Mouse (Mus musculus) heart, postnatal 0 days (tissue): ENCODE results near the gene Gm49373. TPM values are rescaled to one million over a fixed set of nuclear protein-coding genes. Genes with fewer than 3 reads are reported as not detected.
A peak's percentile ranks its signal among the peaks of the same experiment; 100 is the strongest.
"Not testable (repeated sequence)": the region's sequence is repeated elsewhere in the genome, so short reads cannot be mapped to it uniquely, and the experiment has no call there.

Experiments
- ATAC-seq: fragments of 200-750 bp; cut with Nextera tagmentation; 2 replicates; pipeline ENCODE4 v1.8.0; 2017; ENCODE audit warnings: low read depth, moderate number of reproducible peaks, moderate library complexity; ENCODE audit not compliant: insufficient read depth
- DNase-seq: peaks from one replicate; pipeline ENCODE4 v3.0.0-alpha.2; 2016; ENCODE audit warnings: low spot score
- H3K27ac ChIP-seq: fragments of 300-500 bp; sonication (generic); 2 replicates; pipeline ENCODE4 v1.5.1; 2014; ENCODE audit warnings: low read depth, mild to moderate bottlenecking
- H3K27me3 ChIP-seq: fragments of 300-500 bp; sonication (generic); 2 replicates; pipeline ENCODE4 v1.6.1; 2014; ENCODE audit warnings: low read length, mixed read lengths; ENCODE audit not compliant: control insufficient read depth, insufficient read depth
- H3K36me3 ChIP-seq: fragments of 300-500 bp; sonication (generic); replicated peaks from 2 replicates; pipeline ENCODE4 v1.6.1; 2014; ENCODE audit warnings: low read length, mixed read lengths; ENCODE audit not compliant: control insufficient read depth, insufficient read depth
- H3K4me1 ChIP-seq: fragments of 300-500 bp; sonication (generic); 2 replicates; pipeline ENCODE4 v1.6.1; 2014; ENCODE audit warnings: antibody characterized with exemption; ENCODE audit not compliant: control insufficient read depth, insufficient read depth
- H3K4me2 ChIP-seq: fragments of 300-500 bp; sonication (generic); 2 replicates; pipeline ENCODE4 v1.6.1; 2014; ENCODE audit warnings: low read depth, mild to moderate bottlenecking, low read length, moderate library complexity
- H3K4me3 ChIP-seq: fragments of 300-500 bp; sonication (generic); 2 replicates; pipeline ENCODE4 v1.5.1; 2014; ENCODE audit warnings: low read depth, low read length
- H3K9ac ChIP-seq: fragments of 300-500 bp; sonication (generic); replicated peaks from 2 replicates; pipeline ENCODE4 v1.6.1; 2014; ENCODE audit warnings: low read depth, low read length, mixed read lengths
- H3K9me3 ChIP-seq: fragments of 300-500 bp; sonication (generic); replicated peaks from 2 replicates; pipeline ENCODE4 v1.6.1; 2016; ENCODE audit warnings: low read length; ENCODE audit not compliant: control insufficient read depth
- CTCF ChIP-seq: IDR thresholded peaks from 2 replicates; pipeline ENCODE4 v1.5.1; 2016; ENCODE audit warnings: antibody characterized with exemption, control low read depth, low read depth
- EP300 ChIP-seq: IDR thresholded peaks from 2 replicates; pipeline ENCODE4 v1.6.1; 2016; ENCODE audit warnings: antibody characterized with exemption, low read depth
- WGBS: fragments of 180-500 bp; shearing (Covaris S2); extraction: QIAGEN DNeasy Blood & Tissue Kit; methylation state at CpG from one replicate; pipeline ENCODE4 v1.1.7; 2014; 5-methylcytosine and 5-hydroxymethylcytosine counted together
- polyA plus RNA-seq: library from polyadenylated mRNA; unstranded; fragments of >200 nt; fragmentation: Nextera tagmentation; extraction: Ambion mirVana; gene quantifications from 2 replicates; pipeline ENCODE4 v1.2.1, GENCODE M21; 2015
- total RNA-seq: library from RNA; depleted of rRNA; stranded (reverse); fragments of >200 nt; gene quantifications from 2 replicates; pipeline ENCODE4 v1.2.3, GENCODE M21; 2014; ENCODE audit warnings: low replicate concordance

Gene Gm49373
- total and polyA plus RNA-seq, 2 experiments from 2014 or later: 0.18 TPM; not detected in 1

GRCm38 (mm10) chr9:21074173-21074572 lies 1.3 kb upstream of the Gm49373 start:
- H3K36me3 ChIP-seq: peaks cover 48% of the 10 kb centered on the region
- DNase-seq: no peak
- H3K4me1 ChIP-seq: peaks cover 9% of the 10 kb centered on the region; the same call in 1 of the 2 replicates
- no peak overlapping the region for H3K9ac ChIP-seq
- ATAC-seq: no peak
- no peak overlapping the region for H3K27ac ChIP-seq
- TF ChIP-seq EP300: no peak
- no peak for TF ChIP-seq CTCF
- no peak overlapping the region for H3K4me3 ChIP-seq
- H3K9me3 ChIP-seq: no peaks in the 10 kb centered on the region
- no peak overlapping the region for H3K4me2 ChIP-seq
- no peaks in the 10 kb centered on the region for H3K27me3 ChIP-seq
- WGBS: 83% methylated on average over 1 of the region's 1 CpGs

GRCm38 (mm10) chr9:21072641-21073040 lies 255 bp downstream of the Gm49373 start:
- no peak; the same call in 1 of the 2 replicates for ATAC-seq

GRCm38 (mm10) chr9:21067006-21067684 lies 5.8 kb downstream of the Gm49373 start, which contains the start of gene Zglp1:
TSS of gene Zglp1 (minus strand) at chr9:21067093.
- WGBS: 79% methylated on average over 27 of the region's 27 CpGs
- no peak for DNase-seq
- no peak within 1 kb of the TSS for H3K4me2 ChIP-seq
- H3K4me3 ChIP-seq: no peak within 1 kb of the TSS
- H3K9ac ChIP-seq: no peak within 1 kb of the TSS
- ATAC-seq: 0 out of 2 replicates have a peak, but pooled peaks have one; percentile 20
- H3K4me1 ChIP-seq: no peaks in the 10 kb centered on the region
- TF ChIP-seq EP300 (no peak), CTCF (no peak)
- H3K27me3 ChIP-seq: no peaks in the 10 kb centered on the region
- no peak within 1 kb of the TSS for H3K27ac ChIP-seq
- H3K9me3 ChIP-seq: no peaks in the 10 kb centered on the region
- H3K36me3 ChIP-seq: peaks cover 31% of the 10 kb centered on the region

More at GRCm38 (mm10) chr9:21072641-21073040, 255 bp downstream of the Gm49373 start:
- Histone ChIP-seq H3K4me1 (peaks cover 9% of the 10 kb centered on the region; the same call in 1 of the 2 replicates), H3K9me3 (no peaks in the 10 kb centered on the region), H3K9ac (peak overlapping the region; percentile 81), H3K27ac (no peak overlapping the region), H3K36me3 (peaks cover 37% of the 10 kb centered on the region), H3K4me2 (peak overlapping the region; percentile 98), H3K27me3 (no peaks in the 10 kb centered on the region), H3K4me3 (peak overlapping the region; percentile 91)
- DNase-seq: no peak
- TF ChIP-seq CTCF (no peak), EP300 (no peak)
- WGBS: 6% methylated on average over 4 of the region's 4 CpGs

- no peak overlapping the region for H3K27ac ChIP-seq
- TF ChIP-seq CTCF (no peak), EP300 (no peak)
- H3K4me2 ChIP-seq: no peak overlapping the region
- no peak for DNase-seq
- H3K4me3 ChIP-seq: no peak overlapping the region
- H3K27me3 ChIP-seq: no peaks in the 10 kb centered on the region
- ATAC-seq: no peak
- no peaks in the 10 kb centered on the region for H3K9me3 ChIP-seq
- no peak overlapping the region for H3K9ac ChIP-seq
- peaks cover 26% of the 10 kb centered on the region for H3K36me3 ChIP-seq
- 87% methylated on average over 2 of the region's 2 CpGs for WGBS
- no peaks in the 10 kb centered on the region for H3K4me1 ChIP-seq
Measured at GRCm38 (mm10) chr9:21062928-21063327, 10.0 kb downstream of the Gm49373 start.

- no peaks in the 10 kb centered on the region for H3K27me3 ChIP-seq
- no peak for ATAC-seq
- WGBS: 58% methylated on average over 10 of the region's 10 CpGs
- H3K4me1 ChIP-seq: no peaks in the 10 kb centered on the region
- no peak for DNase-seq
- H3K36me3 ChIP-seq: no peaks in the 10 kb centered on the region
- no peaks in the 10 kb centered on the region for H3K9me3 ChIP-seq
- H3K4me2 ChIP-seq: no peak overlapping the region
- no peak overlapping the region for H3K9ac ChIP-seq
- H3K27ac ChIP-seq: no peak overlapping the region
- no peak overlapping the region for H3K4me3 ChIP-seq
- TF ChIP-seq EP300: no peak
- no peak for TF ChIP-seq CTCF
Measured at GRCm38 (mm10) chr9:21051578-21051977, 21.3 kb downstream of the Gm49373 start.

- Histone ChIP-seq H3K9me3 (no peaks in the 10 kb centered on the region), H3K27ac (no peak overlapping the region), H3K36me3 (no peaks in the 10 kb centered on the region), H3K4me1 (no peaks in the 10 kb centered on the region), H3K9ac (no peak overlapping the region), H3K27me3 (no peaks in the 10 kb centered on the region), H3K4me2 (no peak overlapping the region), H3K4me3 (no peak overlapping the region)
- 60% methylated on average over 3 of the region's 3 CpGs for WGBS
- TF ChIP-seq EP300 (no peak), CTCF (no peak)
- no peak for DNase-seq
- no peak for ATAC-seq
Measured at GRCm38 (mm10) chr9:21045235-21045634, 27.7 kb downstream of the Gm49373 start.

GRCm38 (mm10) chr9:21044785-21045184 lies 28.1 kb downstream of the Gm49373 start:
- not testable (repeated sequence) for H3K4me1 ChIP-seq, H3K36me3 ChIP-seq, DNase-seq, H3K4me2 ChIP-seq, ATAC-seq, H3K27me3 ChIP-seq, H3K27ac ChIP-seq, H3K9me3 ChIP-seq, H3K9ac ChIP-seq, H3K4me3 ChIP-seq
- 57% methylated on average over 1 of the region's 1 CpGs for WGBS
